Mouse (Mus musculus) ES-Bruce4 (cell line): ENCODE measurements around the gene Cxcl1.

Experiments used
- CTCF ChIP-seq: IDR thresholded peaks from one replicate; pipeline ENCODE4 v1.8.1; 2011; ENCODE audit warnings: low read depth, low read length
- POLR2A ChIP-seq: IDR thresholded peaks from one replicate; pipeline ENCODE4 v1.8.1; 2011; ENCODE audit warnings: low read length; ENCODE audit not compliant: insufficient read depth

- no peak for TF ChIP-seq POLR2A
- no peak for TF ChIP-seq CTCF
Observed at GRCm38 (mm10) chr5:90900147-90900546, 9.1 kb downstream of the Cxcl1 start.
